Mouse (Mus musculus): ENCODE results near the gene Atp2c2. TPM values are rescaled to one million over a fixed set of nuclear protein-coding genes. Genes with fewer than 3 reads are reported as not detected.

The Atp2c2 gene
- polyA plus RNA-seq, 1 experiment from 2014 or later, result 0.51 TPM

DNA sequence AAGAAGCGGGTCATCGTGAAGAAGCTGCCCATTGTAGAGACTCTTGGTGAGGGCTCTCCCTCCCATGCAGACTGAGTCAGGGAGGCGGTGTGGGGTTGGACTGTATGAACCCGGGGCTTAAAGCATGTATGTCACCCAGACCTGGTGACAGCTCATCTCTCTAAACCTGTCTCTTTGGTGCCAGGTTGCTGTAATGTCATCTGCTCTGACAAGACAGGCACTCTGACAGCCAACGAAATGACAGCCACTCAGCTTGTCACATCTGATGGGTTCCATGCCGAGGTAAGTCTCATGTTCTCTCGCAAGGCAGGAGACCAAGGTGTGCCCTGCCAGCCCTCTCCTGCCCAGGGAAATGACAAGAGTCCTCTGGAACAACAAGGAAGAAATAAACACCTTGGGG is 42.6 kb downstream of the Atp2c2 start:
- Histone ChIP-seq H3K27ac (ENCODE audit: low read depth, low read length) (no peak overlapping the region), H3K4me3 (ENCODE audit: low read depth, low read length) (no peak overlapping the region), H3K9me3 (ENCODE audit: control insufficient read depth, low read length) (no peaks in the 10 kb centered on the region), H3K4me2 (no peak overlapping the region), H3K9ac (ENCODE audit: low read depth, low read length) (no peak overlapping the region), H3K27me3 (replicated peaks; ENCODE audit: control insufficient read depth, insufficient read depth, low read length) (no peaks in the 10 kb centered on the region), H3K4me1 (replicated peaks; ENCODE audit: control insufficient read depth, insufficient read depth, low read length) (peaks cover 12% of the 10 kb centered on the region), H3K36me3 (ENCODE audit: control insufficient read depth, insufficient read depth, low read length) (no peaks in the 10 kb centered on the region)
- ATAC-seq (replicated peaks; ENCODE audit: low FRiP score) (no peak), DNase-seq (ENCODE audit: low spot score) (no peak)
- 85% methylated on average over 7 of the region's 7 CpGs for WGBS

GRCm38 (mm10) chr8:119743291-119744026 is 43.6 kb downstream of the Atp2c2 start:
- WGBS, result 48% methylated on average over 13 of the region's 13 CpGs
- no peak for ATAC-seq (replicated peaks; ENCODE audit: low FRiP score)
- H3K36me3 ChIP-seq (ENCODE audit: control insufficient read depth, insufficient read depth, low read length), result no peaks in the 10 kb centered on the region
- no peak overlapping the region for H3K9ac ChIP-seq (ENCODE audit: low read depth, low read length)
- H3K27me3 ChIP-seq (replicated peaks; ENCODE audit: control insufficient read depth, insufficient read depth, low read length), result no peaks in the 10 kb centered on the region; the same call in 1 of the 2 replicates
- H3K4me2 ChIP-seq, result no peak overlapping the region
- H3K9me3 ChIP-seq (ENCODE audit: control insufficient read depth, low read length), result no peaks in the 10 kb centered on the region
- DNase-seq (ENCODE audit: low spot score), result no peak
- peaks cover 5% of the 10 kb centered on the region for H3K4me1 ChIP-seq (replicated peaks; ENCODE audit: control insufficient read depth, insufficient read depth, low read length)
- H3K4me3 ChIP-seq (ENCODE audit: low read depth, low read length), result no peak overlapping the region
- no peak overlapping the region for H3K27ac ChIP-seq (ENCODE audit: low read depth, low read length)

GRCm38 (mm10) chr8:119744604-119745003 is 44.8 kb downstream of the Atp2c2 start:
- 56% methylated on average over 4 of the region's 4 CpGs for WGBS
- Histone ChIP-seq H3K27me3 (replicated peaks; ENCODE audit: control insufficient read depth, insufficient read depth, low read length) (no peaks in the 10 kb centered on the region; the same call in 1 of the 2 replicates), H3K9ac (ENCODE audit: low read depth, low read length) (no peak overlapping the region), H3K9me3 (ENCODE audit: control insufficient read depth, low read length) (no peaks in the 10 kb centered on the region), H3K4me1 (replicated peaks; ENCODE audit: control insufficient read depth, insufficient read depth, low read length) (no peaks in the 10 kb centered on the region; the same call in 1 of the 2 replicates), H3K4me3 (ENCODE audit: low read depth, low read length) (no peak overlapping the region), H3K36me3 (ENCODE audit: control insufficient read depth, insufficient read depth, low read length) (no peaks in the 10 kb centered on the region), H3K27ac (ENCODE audit: low read depth, low read length) (no peak overlapping the region), H3K4me2 (no peak overlapping the region)
- ATAC-seq (replicated peaks; ENCODE audit: low FRiP score), result no peak
- DNase-seq (ENCODE audit: low spot score), result no peak

DNA sequence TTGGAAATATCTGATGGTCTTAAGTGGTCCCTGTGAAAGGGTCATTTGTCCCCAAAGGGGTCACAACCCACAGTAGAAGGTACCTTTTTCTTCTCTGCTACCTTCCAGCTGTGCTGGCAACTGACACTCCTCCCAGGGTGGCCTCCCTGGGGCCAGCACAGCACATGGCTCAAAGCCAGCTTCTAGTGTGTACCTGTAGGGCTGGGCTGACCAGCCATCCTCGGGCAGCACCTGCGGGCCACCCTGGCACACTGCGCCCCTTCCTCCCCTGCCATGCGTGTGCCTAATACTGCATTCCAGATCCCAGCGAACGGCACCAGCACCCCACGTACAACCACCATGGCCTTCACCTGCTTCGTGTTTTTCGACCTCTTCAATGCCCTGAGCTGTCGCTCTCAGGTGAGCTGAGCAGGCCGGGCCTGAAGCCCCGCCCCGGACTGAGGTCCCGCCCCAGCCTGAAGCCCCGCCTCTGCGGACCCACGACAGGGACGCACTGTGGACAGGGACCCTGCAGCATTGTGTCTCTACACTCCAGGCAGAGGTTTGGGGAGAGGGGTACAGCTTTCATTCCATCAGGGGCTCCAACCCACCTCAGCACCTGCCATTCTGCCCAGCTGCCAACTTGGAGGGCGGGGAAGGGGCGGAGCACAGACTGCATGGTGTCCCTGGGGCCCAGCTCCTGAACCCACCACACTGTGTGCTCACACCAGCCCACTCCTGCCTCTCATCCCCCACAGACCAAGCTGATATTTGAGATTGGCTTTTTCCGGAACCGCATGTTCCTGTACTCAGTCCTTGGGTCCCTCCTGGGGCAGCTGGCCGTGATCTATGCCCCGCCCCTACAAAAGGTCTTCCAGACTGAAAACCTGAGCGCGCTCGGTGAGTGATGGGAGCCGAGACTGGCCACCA is 55.7 kb downstream of the Atp2c2 start:
- Histone ChIP-seq H3K27ac (ENCODE audit: low read depth, low read length) (no peak overlapping the region), H3K9ac (ENCODE audit: low read depth, low read length) (no peak overlapping the region), H3K27me3 (replicated peaks; ENCODE audit: control insufficient read depth, insufficient read depth, low read length) (peaks cover 6% of the 10 kb centered on the region; the same call in 1 of the 2 replicates), H3K4me1 (replicated peaks; ENCODE audit: control insufficient read depth, insufficient read depth, low read length) (peaks cover 10% of the 10 kb centered on the region; the same call in 1 of the 2 replicates), H3K36me3 (ENCODE audit: control insufficient read depth, insufficient read depth, low read length) (no peaks in the 10 kb centered on the region), H3K4me2 (peak overlapping the region; percentile 57), H3K9me3 (ENCODE audit: control insufficient read depth, low read length) (no peaks in the 10 kb centered on the region), H3K4me3 (ENCODE audit: low read depth, low read length) (peak overlapping the region; percentile 43)
- no peak for DNase-seq (ENCODE audit: low spot score)
- peak; percentile 46; the same call in 1 of the 2 replicates for ATAC-seq (replicated peaks; ENCODE audit: low FRiP score)
- WGBS, result 18% methylated on average over 28 of the region's 28 CpGs

GRCm38 (mm10) chr8:119756147-119756461 is 56.3 kb downstream of the Atp2c2 start:
- H3K27ac ChIP-seq (ENCODE audit: low read depth, low read length), result no peak overlapping the region
- peak overlapping the region; percentile 57 for H3K4me2 ChIP-seq
- no peaks in the 10 kb centered on the region for H3K36me3 ChIP-seq (ENCODE audit: control insufficient read depth, insufficient read depth, low read length)
- ATAC-seq (replicated peaks; ENCODE audit: low FRiP score), result no peak; the same call in 1 of the 2 replicates
- WGBS, result 67% methylated on average over 2 of the region's 2 CpGs
- H3K4me1 ChIP-seq (replicated peaks; ENCODE audit: control insufficient read depth, insufficient read depth, low read length), result peaks cover 10% of the 10 kb centered on the region; the same call in 1 of the 2 replicates
- peaks cover 6% of the 10 kb centered on the region; the same call in 1 of the 2 replicates for H3K27me3 ChIP-seq (replicated peaks; ENCODE audit: control insufficient read depth, insufficient read depth, low read length)
- peak overlapping the region; percentile 43 for H3K4me3 ChIP-seq (ENCODE audit: low read depth, low read length)
- H3K9ac ChIP-seq (ENCODE audit: low read depth, low read length), result no peak overlapping the region
- no peak for DNase-seq (ENCODE audit: low spot score)
- H3K9me3 ChIP-seq (ENCODE audit: control insufficient read depth, low read length), result no peaks in the 10 kb centered on the region

GRCm38 (mm10) chr8:119756538-119756937 is 56.7 kb downstream of the Atp2c2 start:
- Histone ChIP-seq H3K36me3 (ENCODE audit: control insufficient read depth, insufficient read depth, low read length) (0 out of 2 replicates have a peak, but pooled peaks cover under 1% of the 10 kb centered on the region), H3K9me3 (ENCODE audit: control insufficient read depth, low read length) (no peaks in the 10 kb centered on the region), H3K9ac (ENCODE audit: low read depth, low read length) (no peak overlapping the region), H3K27me3 (replicated peaks; ENCODE audit: control insufficient read depth, insufficient read depth, low read length) (peaks cover 6% of the 10 kb centered on the region; the same call in 1 of the 2 replicates), H3K27ac (ENCODE audit: low read depth, low read length) (no peak overlapping the region), H3K4me3 (ENCODE audit: low read depth, low read length) (no peak overlapping the region), H3K4me2 (no peak overlapping the region), H3K4me1 (replicated peaks; ENCODE audit: control insufficient read depth, insufficient read depth, low read length) (peaks cover 10% of the 10 kb centered on the region; the same call in 1 of the 2 replicates)
- ATAC-seq (replicated peaks; ENCODE audit: low FRiP score) (0 out of 2 replicates have a peak, but pooled peaks have one; percentile 6), DNase-seq (ENCODE audit: low spot score) (no peak)
- 49% methylated on average over 5 of the region's 5 CpGs for WGBS

DNA sequence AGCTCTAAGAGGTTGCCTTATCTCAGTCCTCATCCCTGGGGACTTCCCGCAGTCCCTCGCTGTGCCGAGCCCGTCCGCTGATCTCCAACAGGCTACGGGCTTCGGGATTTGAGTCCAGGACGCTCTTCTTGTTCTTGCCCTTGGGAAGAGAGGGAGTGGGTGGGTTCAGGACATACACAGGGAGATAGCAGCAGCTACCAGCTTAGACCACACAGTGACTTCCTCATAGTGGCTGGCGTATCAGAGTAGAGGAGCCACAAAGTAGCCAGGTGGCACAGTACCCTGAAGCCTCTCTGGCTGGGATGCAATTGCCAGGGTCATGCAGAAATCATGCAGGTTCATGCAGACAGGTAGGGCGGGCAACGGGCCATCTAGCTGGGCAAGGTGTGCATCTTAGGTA is 61.9 kb downstream of the Atp2c2 start:
- Histone ChIP-seq H3K4me1 (replicated peaks; ENCODE audit: control insufficient read depth, insufficient read depth, low read length) (peaks cover 18% of the 10 kb centered on the region), H3K9me3 (ENCODE audit: control insufficient read depth, low read length) (no peaks in the 10 kb centered on the region), H3K36me3 (ENCODE audit: control insufficient read depth, insufficient read depth, low read length) (peaks cover 4% of the 10 kb centered on the region; the same call in 1 of the 2 replicates), H3K27ac (ENCODE audit: low read depth, low read length) (no peak overlapping the region), H3K4me2 (no peak overlapping the region), H3K27me3 (replicated peaks; ENCODE audit: control insufficient read depth, insufficient read depth, low read length) (no peaks in the 10 kb centered on the region), H3K9ac (ENCODE audit: low read depth, low read length) (no peak overlapping the region), H3K4me3 (ENCODE audit: low read depth, low read length) (no peak overlapping the region)
- DNase-seq (ENCODE audit: low spot score), result no peak
- ATAC-seq (replicated peaks; ENCODE audit: low FRiP score), result no peak
- 81% methylated on average over 11 of the region's 11 CpGs for WGBS

GRCm38 (mm10) chr8:119762226-119763220 is 62.7 kb downstream of the Atp2c2 start:
- Histone ChIP-seq H3K36me3 (ENCODE audit: control insufficient read depth, insufficient read depth, low read length) (peaks cover 5% of the 10 kb centered on the region; the same call in 1 of the 2 replicates), H3K9me3 (ENCODE audit: control insufficient read depth, low read length) (no peaks in the 10 kb centered on the region), H3K4me3 (ENCODE audit: low read depth, low read length) (no peak overlapping the region), H3K27me3 (replicated peaks; ENCODE audit: control insufficient read depth, insufficient read depth, low read length) (no peaks in the 10 kb centered on the region), H3K4me1 (replicated peaks; ENCODE audit: control insufficient read depth, insufficient read depth, low read length) (peaks cover 18% of the 10 kb centered on the region), H3K9ac (ENCODE audit: low read depth, low read length) (no peak overlapping the region), H3K4me2 (peak overlapping the region; percentile 42), H3K27ac (ENCODE audit: low read depth, low read length) (no peak overlapping the region)
- 0 out of 2 replicates have a peak, but pooled peaks have one; percentile 38 for ATAC-seq (replicated peaks; ENCODE audit: low FRiP score)
- DNase-seq (ENCODE audit: low spot score), result no peak
- 63% methylated on average over 21 of the region's 21 CpGs for WGBS

Data from liver, embryonic 11.5 days (tissue).